Mouse (Mus musculus): ENCODE measurements at regions not wholly inside any gene's neighbourhood (a gene's known extent, or its start where the extent isn't known, plus 50 kb on each side); places are given as distances from the start of the nearest gene placed in this dataset.

DNA sequence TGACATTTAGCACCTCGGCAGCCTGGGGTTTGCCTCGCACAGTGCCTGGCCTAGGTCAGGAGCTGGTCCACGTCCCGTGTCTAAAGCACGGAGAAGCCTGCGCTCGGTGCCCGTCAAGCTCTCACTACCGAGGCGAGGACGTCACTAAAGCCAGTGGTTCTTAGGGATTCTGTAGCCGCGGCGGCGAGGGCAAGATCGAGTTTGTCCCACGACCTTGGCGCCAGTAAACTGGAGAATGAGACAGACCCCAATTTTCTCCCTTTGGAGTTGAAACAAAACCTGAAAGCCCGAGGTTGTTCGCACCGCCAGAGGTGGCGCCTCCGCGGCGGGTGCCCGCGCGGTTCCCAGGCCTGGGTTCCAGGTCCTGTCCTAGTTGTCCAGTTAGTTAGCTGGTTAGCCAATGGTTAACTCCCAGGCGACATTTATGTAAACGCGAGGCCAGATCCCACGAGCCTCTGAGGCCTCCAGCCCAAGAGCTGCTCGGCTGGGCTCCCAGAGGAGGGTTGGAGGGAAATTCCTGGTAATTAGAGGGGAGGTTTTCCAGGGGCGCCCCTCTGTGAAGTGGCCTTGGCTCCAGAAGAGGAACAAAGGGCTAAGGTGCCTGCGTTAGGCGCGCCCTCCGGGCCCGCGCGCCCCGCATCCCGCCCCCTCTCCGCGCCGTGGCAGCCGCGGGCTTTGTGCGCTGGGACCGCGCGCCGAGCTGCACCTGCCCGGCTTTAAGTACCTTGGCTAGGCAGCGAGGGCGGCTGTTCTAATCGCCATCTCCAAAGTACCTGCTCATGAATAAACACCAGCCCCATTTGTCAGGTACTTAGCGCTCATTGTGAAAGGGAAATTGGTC lies 74.0 kb downstream of the Rhcg start:
- DNase-seq (ENCODE audit: low spot score in 2 of 2): no peak

DNA sequence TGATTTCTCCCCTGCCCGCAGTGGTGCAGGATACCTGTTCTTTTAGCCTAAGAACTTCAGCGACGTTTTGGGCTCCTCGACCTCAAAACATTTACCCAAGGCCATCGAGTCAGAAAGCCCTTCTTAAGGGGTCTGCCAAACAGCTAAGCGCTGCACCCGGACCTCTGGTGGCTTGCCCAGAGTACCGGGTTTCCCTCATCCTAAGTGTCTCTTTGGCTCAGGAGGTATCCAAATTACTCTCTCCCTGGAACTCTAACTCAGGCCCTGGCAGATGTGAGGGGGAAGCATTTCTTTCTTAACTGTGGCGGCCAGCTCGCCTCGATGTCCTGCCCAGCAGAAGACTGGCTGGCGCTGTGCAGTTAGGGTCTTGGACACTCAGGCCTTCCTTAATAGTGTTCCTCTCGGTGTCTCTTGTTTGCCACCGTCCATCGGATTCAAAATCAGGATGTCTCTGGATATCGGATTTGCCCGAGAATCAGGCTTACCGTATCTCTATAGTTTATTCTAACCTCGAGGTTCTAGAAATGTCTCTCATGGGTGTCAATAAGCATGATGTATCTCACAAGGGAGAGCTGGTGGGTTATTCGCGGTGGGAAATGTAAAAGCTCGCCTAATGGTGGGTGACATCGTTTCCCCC lies 75.0 kb downstream of the Rhcg start:
- DNase-seq (ENCODE audit: low spot score in 2 of 2): no peak

DNA sequence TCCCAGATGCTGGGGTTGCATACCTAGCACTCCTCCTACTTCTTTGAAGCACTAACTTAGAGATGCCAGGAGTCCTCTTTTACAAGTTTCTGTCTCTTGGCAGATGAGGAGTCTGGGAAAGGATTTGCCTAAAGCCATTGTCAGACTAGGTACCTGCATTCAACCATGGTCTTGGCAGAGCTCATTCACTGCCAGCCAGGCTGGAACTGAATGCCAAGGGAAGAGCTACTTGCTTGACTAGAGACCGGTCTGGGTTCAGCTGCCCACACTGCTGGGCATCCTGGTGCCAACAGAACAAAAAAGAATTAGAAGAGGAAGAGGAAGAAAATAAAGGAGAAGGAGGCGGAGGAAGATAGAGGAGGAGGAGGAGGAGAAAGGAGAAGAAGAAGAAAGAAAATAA lies 74.1 kb upstream of the Polg start:
- DNase-seq (ENCODE audit: low spot score in 2 of 2): no peak

DNA sequence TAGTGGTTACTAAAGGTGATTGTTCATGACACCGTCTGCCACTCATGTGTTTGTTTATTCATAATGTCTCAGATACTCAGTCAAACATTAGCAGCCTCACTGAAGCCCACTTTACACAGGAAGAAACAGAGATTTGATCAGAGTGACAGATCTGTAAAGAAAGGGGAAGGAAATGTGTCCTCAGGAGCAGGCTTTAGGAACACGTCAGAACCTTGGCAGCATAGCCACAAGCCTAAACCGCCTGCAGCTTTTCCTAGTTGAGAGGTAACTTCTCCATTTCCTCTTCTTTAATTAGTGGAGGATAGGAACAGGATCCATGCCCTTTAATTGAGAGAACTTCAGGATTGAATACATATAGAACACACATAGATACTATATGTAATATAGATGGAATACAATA lies 73.3 kb upstream of the Polg start:
- DNase-seq (ENCODE audit: low spot score in 2 of 2): no peak

DNA sequence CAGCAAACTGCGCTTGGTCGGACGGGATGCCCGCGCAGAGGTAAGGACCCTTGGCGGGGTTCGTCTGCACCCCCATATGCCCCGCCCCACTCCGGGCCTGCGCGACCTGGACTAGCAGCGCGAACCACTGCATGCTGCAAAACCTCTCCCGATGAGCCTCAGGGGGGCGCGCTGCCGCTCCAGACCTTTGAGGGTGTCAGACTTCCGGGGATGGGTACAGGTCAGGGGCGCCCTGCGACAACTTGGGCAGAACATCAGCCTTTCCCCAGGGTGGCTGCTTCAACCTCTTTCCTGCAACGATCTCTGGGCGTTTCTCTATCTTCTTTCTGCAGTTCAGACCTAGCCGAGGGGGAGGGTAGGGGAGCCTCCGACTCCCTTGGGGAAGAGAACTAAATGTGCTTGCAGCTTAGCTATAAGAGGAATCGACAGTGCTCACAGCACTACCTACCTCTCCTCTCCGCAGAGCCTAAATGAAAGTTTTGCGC lies 70.0 kb upstream of the Polg start:
- DNase-seq (ENCODE audit: low spot score in 2 of 2): peak in 1 of 2 experiments; percentile 28

DNA sequence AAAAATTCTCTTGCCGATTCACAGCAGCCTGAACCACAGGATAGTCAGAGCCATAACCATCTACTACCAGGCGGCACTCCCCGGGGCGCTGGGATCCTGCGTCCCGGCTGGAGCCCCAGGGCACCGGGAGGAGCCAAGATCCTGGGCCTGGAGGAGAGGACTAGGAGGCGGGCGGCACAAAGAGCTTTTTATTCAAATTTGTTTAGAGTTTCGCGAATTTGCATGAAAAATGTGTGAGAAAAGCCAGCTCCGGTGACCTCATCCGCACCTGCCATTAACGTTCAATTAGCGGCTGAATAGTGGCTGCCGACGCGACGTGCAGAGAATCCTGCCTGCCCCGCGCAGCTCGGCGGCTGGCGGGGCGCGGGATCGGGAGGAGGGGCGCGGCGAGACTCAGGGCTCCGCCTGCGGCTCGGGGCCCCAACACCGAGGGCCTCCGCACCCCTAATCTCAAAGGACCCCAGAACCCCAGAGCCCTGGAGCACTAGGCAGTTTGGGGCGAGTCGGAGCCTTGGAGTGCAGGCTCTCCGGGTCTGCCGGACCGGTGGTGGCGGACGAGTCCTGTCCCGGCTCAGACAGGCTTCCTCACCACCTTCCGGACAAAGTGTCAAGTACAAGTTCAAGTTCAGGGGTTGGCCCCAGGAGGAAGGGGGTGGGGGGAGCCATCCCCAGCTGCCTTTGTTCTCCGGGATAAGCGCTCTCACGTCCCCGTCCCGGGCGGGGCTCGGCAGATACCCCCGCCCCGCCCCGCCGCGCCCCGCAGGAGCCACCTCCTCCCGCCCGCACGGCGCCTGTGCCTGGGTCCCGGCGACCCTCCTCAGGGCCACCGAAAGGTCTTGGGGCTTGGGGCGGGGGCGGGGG lies 69.3 kb upstream of the Polg start:
- no peak for DNase-seq (ENCODE audit: low spot score in 2 of 2)

DNA sequence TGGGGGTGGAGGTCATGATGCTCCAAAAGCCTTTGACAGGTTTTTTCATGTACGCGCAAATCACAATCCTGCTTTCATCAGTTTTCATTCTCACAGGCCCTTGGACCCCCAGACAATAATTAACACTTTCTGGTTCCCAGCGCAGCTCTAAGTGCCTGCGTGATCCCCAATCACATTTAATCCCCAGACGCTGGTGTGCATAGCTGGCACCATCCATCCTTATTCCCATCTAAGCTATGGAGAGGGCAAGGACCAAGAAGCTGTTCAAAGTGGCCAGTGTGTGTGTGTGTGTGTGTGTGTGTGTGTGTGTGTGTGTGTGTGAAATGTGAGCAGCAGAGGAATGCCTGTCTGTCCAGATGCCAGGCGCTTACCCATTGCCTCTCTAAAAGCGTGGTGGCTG lies 68.7 kb upstream of the Polg start:
- no peak for DNase-seq (ENCODE audit: low spot score in 2 of 2)

DNA sequence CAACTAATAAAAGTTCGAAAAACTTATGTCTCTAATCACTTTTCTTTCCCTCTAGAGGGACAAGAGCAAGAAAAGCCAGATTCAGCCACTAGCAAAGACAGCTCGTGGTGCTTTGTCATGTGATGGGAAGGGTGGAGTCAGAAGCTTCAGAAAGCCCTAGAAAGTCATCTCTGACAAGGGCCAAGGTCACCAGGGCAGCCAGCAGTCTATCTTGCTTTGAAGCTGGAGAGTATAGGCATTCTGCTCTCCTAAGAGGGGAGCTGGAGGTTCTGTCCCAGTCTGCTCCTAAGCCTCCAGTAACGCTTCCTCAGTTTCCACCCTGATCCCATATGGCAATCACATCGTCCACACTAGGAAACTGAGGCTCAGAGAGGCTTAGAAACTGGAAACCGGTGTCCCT lies 68.2 kb upstream of the Polg start:
- DNase-seq (ENCODE audit: low spot score in 2 of 2): no peak

DNA sequence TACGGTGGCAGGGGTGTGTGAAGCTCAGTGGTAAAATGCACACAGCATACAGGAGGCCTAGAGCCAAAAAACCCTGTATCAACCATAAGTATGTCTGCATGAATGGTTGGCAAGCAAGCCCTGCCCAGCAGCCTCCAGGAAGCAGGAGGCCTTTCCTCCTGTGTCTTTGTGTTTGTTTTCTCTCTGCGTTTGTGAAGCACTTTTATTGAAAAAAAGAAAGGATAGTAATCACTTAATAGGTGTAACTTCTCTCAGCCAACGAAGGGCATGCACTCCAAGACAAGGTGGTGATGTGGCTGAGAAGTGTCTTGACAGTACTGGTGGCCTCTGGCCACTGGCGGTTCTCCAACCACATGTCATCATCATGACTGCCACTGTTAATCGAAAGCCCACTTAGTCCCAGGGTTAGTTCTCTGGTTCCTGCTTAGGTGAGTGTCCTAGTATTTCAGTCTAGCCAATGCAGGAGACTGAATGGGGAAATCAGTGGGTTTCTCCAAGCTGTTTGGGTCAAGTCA lies 66.5 kb upstream of the Polg start:
- no peak for DNase-seq (ENCODE audit: low spot score in 2 of 2)

DNA sequence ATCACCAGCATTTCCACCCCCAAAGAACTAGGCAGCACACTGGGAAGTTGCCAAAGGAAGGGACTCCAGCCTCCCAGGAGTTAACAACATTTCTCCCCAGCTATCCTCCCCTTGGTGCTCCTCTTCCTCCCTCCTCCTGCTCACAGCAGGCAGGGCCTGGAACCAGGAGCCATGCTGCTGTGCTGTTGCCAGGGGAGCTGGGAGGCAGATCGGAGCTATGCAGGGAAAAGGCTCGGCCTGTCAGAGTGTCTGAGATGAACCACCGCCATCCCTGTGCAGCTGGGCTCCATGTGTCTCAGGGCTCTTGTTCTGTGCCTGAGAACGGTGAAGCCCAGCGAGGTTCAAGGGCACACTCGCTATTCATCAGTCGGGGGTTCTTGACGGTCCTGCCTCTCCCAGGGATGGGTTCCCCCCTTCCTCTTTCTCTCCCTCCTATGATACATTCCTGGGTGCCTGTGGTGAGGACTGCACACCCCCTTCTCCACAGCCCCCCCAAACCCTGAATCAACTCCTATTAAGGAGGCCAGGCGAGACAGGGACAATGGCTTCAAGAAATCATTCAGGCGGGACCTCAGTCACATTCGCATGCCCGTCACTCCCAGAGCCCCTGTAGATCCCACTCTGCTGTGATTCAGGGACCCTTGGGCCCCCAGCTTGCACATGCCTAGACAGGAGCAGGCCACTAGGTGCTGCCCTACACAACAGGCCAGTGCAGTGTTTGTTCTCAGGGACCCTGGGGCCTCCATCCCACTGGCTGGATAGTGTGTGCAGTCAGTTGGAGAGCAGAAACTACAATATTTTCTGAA lies 65.6 kb upstream of the Polg start:
- DNase-seq (ENCODE audit: low spot score in 2 of 2): no peak

DNA sequence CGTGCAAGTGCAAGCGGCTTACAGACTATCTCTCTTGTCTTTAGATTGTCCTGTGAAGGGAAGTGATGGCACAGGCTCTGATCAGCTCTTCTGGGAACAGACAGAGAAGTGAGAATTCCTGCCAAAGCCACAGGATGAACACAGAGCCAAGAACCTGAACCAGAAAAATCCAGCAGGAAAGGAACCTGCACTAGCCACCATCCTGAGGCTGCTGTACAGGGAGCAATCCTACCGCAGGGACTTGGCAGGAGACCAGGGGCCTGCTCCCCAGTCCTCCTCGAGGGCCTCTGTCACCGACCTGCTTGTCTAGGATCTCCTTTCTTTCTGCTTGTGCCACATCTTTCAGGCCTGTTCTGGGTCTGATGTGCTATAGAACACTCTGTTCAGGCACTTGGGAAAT lies 65.0 kb upstream of the Polg start:
- DNase-seq (ENCODE audit: low spot score in 2 of 2): no peak

DNA sequence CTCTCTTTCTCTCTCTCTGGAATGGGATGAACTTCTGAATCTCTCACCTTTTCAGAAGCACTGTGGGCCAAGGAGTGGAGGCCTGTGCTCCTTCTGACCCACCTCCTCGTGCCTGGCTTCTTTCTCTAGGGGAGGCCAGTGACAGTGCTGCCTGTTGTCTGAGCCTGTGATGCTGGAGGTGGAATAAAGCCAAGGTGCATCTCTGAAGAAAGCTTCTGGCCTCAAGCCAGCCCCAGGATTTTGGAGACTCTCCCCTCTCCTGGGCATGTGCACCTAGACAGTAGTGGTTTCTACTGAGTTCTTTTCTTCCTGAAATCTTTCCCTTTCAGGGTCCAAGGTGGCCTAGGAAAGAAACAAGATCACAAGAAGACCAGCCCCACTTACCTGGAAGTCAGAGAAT lies 63.3 kb upstream of the Polg start:
- DNase-seq (ENCODE audit: low spot score in 2 of 2): no peak

DNA sequence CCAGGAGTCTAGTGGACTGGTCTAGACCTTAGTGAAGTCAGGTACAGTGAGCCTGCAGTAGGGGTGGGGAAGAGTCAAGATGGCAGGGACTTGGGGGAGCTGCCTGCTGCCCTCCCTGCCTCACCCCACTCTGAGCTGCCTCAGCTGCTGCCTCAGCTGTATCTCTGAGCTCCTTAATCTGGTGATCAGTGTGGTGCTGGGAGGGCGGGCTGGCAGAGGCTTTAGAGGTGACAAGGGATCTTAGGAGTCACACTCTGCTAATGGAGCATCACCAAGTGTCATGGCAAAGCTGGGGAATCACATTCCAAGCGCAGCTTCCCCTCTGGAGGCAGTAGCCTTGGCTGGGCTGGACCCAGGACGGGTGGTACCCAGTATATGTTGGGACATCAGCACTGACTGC lies 61.8 kb upstream of the Polg start:
- DNase-seq (ENCODE audit: low spot score in 2 of 2): no peak

DNA sequence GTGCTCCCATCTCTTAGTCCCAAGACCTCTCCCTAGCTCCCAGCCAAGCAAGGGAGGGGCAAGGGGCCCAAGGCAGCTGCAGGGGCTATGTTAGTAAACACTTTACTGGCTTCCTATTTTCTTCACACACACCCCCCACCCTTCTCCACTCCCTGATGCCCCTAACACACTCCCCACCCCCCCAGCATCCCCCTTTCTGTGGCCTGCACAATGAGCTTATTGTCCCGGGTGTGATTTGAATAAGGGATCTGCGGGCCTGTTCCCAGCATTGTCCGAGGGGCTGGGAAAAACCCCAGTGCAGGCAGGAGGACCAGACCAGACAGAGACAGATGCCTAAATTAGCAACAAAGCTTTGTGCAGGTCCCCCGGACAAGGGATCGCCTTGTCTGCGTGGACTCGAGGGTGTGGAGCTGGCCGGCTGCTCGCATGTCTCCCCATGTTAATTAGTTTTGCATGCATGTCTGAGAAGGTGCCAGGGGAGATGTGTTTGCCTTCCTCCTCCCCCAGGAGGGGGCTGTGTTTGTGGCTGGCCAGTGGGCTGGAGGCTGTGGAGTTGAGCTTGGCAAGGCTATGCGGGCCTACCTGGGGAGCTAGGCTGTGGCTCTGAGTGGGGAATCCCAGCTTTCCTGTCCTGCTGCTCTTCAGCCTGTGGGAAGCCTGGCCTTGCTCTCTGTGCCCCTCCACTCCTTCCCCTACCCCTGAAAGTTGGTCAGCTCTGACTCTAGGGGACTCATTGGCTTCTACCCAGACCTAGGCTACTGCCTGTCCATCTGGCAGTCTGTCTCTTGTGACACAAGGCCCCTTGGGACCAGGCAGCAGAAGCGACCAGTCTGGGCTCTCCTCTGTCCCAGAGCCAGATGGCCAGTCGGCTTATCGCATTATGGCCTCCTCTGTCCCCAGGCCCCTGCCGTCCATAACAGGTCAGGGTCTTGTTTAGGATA lies 59.8 kb upstream of the Polg start:
- DNase-seq (ENCODE audit: low spot score in 2 of 2): no peak

DNA sequence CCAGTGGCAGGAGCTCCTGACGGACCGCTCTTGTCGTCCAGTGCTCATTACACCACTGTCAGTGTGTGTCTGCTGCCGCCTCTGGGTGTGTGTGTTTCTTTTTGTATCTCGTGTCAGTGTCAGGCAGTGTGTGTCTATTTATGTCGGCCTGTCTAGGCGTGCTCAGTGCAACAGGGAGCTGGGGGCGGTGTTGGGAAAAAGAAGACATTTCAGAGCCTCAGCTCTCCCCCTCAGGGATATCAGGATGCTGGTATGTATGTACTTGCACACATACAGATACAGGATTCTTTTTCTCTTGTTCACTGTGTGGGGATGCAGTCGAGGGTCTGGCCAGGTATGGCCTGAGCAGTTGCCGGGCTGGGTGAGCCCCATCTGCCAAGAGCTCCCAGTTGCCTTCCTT lies 58.8 kb upstream of the Polg start:
- no peak for DNase-seq (ENCODE audit: low spot score in 2 of 2)

DNA sequence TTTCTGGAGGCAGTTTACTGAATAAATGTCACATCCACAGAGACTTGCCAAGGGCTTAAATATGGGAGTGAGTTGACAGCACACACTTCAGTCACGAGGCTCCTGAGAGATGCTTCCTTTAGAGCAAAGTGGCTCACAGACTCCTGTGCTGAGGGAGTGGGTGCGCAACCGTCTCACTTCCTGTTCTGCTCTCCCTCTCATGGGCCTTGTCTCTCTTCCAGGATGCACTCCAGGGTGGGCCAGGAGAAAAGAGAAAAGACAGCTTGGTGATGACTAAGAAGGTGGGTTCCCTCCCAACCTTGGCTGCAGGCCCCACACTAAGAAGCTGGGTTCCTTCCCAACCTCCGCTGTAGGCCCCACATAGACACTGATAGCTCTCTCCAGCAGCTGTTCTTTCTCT lies 57.5 kb upstream of the Polg start:
- DNase-seq (ENCODE audit: low spot score in 2 of 2): no peak

DNA sequence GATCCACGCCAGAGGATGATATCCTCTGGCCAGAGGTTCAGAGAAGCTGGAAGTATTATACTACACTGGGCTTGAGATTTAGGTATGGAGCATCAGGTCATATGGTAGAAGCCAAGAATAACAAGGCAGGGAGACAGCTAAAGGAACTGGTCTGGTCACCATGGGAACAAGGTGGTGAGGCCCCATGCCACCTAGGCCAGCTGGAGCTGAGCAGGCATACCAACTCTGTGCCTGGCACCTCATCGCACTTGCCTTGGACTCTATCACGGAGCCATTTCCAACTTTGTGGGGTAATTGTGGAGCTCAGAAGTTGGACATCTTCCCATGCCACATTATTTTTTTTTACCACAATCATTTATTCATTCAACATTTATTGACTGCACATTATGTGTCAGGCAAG lies 55.9 kb upstream of the Polg start:
- no peak for DNase-seq (ENCODE audit: low spot score in 2 of 2)

DNA sequence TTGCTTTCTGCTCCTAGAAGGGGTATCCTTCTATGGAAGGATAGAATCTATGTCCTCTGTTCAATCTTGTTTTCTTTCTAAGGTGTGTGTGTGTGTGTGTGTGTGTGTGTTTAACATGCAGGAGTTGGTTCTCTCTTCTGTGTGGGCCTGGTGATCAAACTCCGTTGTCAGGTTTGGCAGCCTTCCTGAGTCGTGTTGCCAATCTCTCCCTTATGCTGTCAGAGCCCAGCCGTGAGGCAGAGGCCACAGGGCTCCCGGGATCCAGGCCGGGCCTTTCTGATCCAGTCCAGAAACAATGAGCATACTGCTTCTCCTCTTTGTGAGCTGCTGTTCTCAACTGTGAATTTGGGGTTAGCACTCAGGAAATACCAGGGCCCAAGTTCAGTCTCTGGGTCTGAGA lies 55.1 kb upstream of the Polg start:
- DNase-seq (ENCODE audit: low spot score in 2 of 2): no peak

DNA sequence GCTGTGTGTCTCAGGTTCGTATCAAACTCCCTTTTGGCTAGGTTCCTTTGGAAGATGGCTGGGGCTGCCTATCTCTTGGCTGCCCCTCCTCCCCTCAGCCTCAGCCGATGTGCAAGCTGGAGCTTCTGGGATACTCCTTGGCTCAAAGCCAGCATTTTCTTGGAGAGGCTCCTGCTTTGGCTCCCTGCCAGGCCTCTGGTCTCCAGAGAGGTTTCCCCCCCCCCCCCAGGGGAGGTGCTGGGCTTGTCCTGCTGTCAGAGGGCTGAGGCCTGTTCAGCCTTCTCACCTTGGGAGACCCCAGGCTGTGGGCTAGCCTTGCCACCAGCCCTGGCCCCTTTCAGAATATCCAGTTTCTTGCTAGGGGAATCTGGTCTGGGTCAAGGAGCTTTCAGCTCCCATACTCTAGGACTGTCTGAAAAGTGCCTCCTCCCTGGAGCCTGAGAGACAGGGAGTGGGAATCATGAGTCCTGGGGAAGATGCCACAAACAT lies 54.1 kb upstream of the Polg start:
- DNase-seq (ENCODE audit: low spot score in 2 of 2): no peak

DNA sequence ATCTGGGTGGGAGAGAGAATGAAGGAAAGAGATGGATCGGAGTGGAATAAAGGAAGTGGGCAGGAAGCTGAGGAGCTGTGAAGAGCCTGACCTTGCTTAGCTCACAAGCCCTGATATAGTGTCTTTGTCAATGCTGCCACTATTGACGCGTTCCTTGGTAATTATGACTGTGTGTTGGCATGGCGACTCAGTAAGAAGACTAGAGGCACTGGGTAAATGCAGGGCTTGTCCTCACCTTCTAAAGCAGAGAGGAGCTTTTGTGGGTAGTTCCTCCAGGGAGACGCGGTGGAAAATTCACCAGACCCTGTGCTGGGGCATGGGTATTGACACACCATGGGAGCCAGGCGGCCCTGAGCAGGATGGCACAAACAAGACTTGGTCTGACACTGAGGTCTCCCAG lies 52.8 kb upstream of the Polg start:
- DNase-seq (ENCODE audit: low spot score in 2 of 2): no peak
